Mouse (Mus musculus): Measurements from ENCODE around the gene Zbtb16. TPM values are rescaled to one million over a fixed set of nuclear protein-coding genes. Genes with fewer than 3 reads are reported as not detected.

Gene Zbtb16
- polyA plus RNA-seq, 2 experiments from 2014 or later, result not detected

GRCm38 (mm10) chr9:48824533-48825130 lies 11.4 kb downstream of the Zbtb16 start:
- ATAC-seq, result no peak

- no peak for ATAC-seq
Measured at GRCm38 (mm10) chr9:48823851-48824250, 12.2 kb downstream of the Zbtb16 start.

GRCm38 (mm10) chr9:48823319-48823705 lies 12.7 kb downstream of the Zbtb16 start:
- no peak for ATAC-seq

- no peak for ATAC-seq
Measured at GRCm38 (mm10) chr9:48822586-48823318, 13.3 kb downstream of the Zbtb16 start.

- no peak for ATAC-seq
Measured at GRCm38 (mm10) chr9:48821916-48822585, 14.0 kb downstream of the Zbtb16 start.

GRCm38 (mm10) chr9:48821431-48821830 lies 14.6 kb downstream of the Zbtb16 start:
- ATAC-seq, result no peak

- ATAC-seq, result no peak
Measured at GRCm38 (mm10) chr9:48820791-48821190, 15.2 kb downstream of the Zbtb16 start.

- ATAC-seq, result no peak
Measured at GRCm38 (mm10) chr9:48819695-48820094, 16.3 kb downstream of the Zbtb16 start.

GRCm38 (mm10) chr9:48819137-48819536 lies 16.9 kb downstream of the Zbtb16 start:
- ATAC-seq, result no peak

- no peak for ATAC-seq
Measured at GRCm38 (mm10) chr9:48817907-48818306, 18.1 kb downstream of the Zbtb16 start.

GRCm38 (mm10) chr9:48817399-48817793 lies 18.6 kb downstream of the Zbtb16 start:
- ATAC-seq, result no peak

GRCm38 (mm10) chr9:48816678-48817398 lies 19.2 kb downstream of the Zbtb16 start:
- ATAC-seq, result no peak

GRCm38 (mm10) chr9:48816157-48816556 lies 19.9 kb downstream of the Zbtb16 start:
- no peak for ATAC-seq

- no peak for ATAC-seq
Measured at GRCm38 (mm10) chr9:48814881-48815495, 21.0 kb downstream of the Zbtb16 start.

GRCm38 (mm10) chr9:48813960-48814880 lies 21.8 kb downstream of the Zbtb16 start:
- no peak for ATAC-seq

GRCm38 (mm10) chr9:48812352-48812751 lies 23.7 kb downstream of the Zbtb16 start:
- ATAC-seq, result no peak

GRCm38 (mm10) chr9:48806591-48806990 lies 29.4 kb downstream of the Zbtb16 start:
- no peak for ATAC-seq

- ATAC-seq, result no peak
Measured at GRCm38 (mm10) chr9:48805850-48806249, 30.2 kb downstream of the Zbtb16 start.

GRCm38 (mm10) chr9:48804509-48804908 lies 31.5 kb downstream of the Zbtb16 start:
- no peak for ATAC-seq

- no peak for ATAC-seq
Measured at GRCm38 (mm10) chr9:48803460-48804240, 32.4 kb downstream of the Zbtb16 start.

GRCm38 (mm10) chr9:48802374-48802773 lies 33.6 kb downstream of the Zbtb16 start:
- no peak for ATAC-seq
